Mouse (Mus musculus) kidney, embryonic 16.5 days (tissue): Measurements from ENCODE around the gene Mbd4. TPM values are rescaled to one million over a fixed set of nuclear protein-coding genes. Genes with fewer than 3 reads are reported as not detected.

Experiments
- ATAC-seq: fragments of 200-750 bp; cut with Nextera tagmentation; 2 replicates; pipeline ENCODE4 v1.8.0; 2017; ENCODE audit warnings: moderate TSS enrichment; ENCODE audit not compliant: low FRiP score, low TSS enrichment
- H3K27ac ChIP-seq: fragments of 300-500 bp; sonication (generic); 2 replicates; pipeline ENCODE4 v1.5.1; 2014; ENCODE audit warnings: low read length
- H3K27me3 ChIP-seq: fragments of 300-500 bp; sonication (generic); 2 replicates; pipeline ENCODE4 v1.6.1; 2014; ENCODE audit warnings: low read length, control low read depth, mixed read lengths; ENCODE audit not compliant: insufficient read depth
- H3K36me3 ChIP-seq: fragments of 300-500 bp; sonication (generic); 2 replicates; pipeline ENCODE4 v1.6.1; 2014; ENCODE audit warnings: low read length, control low read depth, mixed read lengths; ENCODE audit not compliant: insufficient read depth
- H3K4me1 ChIP-seq: fragments of 300-500 bp; sonication (generic); 2 replicates; pipeline ENCODE4 v1.6.1; 2014; ENCODE audit warnings: low read length, control low read depth, mixed read lengths; ENCODE audit not compliant: insufficient read depth
- H3K4me2 ChIP-seq: fragments of 300-500 bp; sonication (generic); replicated peaks from 2 replicates; pipeline ENCODE4 v1.6.1; 2014; ENCODE audit warnings: low read depth, low read length
- H3K4me3 ChIP-seq: fragments of 300-500 bp; sonication (generic); 2 replicates; pipeline ENCODE4 v1.5.1; 2014; ENCODE audit warnings: mild to moderate bottlenecking, low read length
- H3K9ac ChIP-seq: fragments of 300-500 bp; sonication (generic); replicated peaks from 2 replicates; pipeline ENCODE4 v1.6.1; 2014; ENCODE audit warnings: low read length
- H3K9me3 ChIP-seq: fragments of 300-500 bp; sonication (generic); 2 replicates; pipeline ENCODE4 v1.6.1; 2016; ENCODE audit warnings: low read length, control low read depth
- WGBS: fragments of 180-500 bp; shearing (Covaris S2); extraction: QIAGEN DNeasy Blood & Tissue Kit; methylation state at CpG from one replicate; pipeline ENCODE4 v1.1.7; 2014; 5-methylcytosine and 5-hydroxymethylcytosine counted together
- polyA plus RNA-seq: library from polyadenylated mRNA; unstranded; fragments of >200 nt; fragmentation: Nextera tagmentation; extraction: Ambion mirVana; gene quantifications from 2 replicates; pipeline ENCODE4 v1.2.1, GENCODE M21; 2015

Gene Mbd4
- polyA plus RNA-seq, 1 experiment from 2014 or later: 18.6 TPM

DNA sequence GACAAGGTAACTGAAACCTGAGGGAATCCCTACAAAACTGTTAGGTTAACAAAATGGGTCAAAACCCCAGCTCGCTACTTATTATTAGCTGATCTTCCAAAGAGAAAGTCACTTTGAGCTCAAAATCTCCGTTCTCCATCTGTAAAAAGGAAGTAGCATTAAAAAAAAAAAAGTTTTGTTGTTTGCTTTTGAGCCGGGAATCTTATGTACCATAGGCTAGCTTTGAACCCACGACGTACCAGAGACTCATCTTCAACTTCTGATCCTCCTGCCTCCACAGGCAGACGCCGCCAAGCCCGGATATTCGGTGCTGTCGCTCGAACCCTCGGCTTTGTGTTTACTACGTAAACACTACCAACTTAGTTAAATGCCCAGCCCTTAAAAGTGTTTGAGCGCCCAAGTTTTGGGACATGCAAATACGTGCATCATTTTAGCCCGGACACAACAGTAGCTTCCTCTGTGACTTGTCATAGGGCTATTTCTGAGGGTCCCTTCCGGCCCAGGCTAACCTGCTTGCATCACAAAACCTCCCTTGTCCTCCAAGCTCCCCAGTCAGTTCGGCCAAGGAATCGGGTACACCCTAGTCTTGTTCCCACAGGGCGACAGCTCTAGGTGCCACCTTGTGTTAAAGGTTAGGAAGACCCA, 603 bp downstream of the Mbd4 start:
- no peak; the same call in 1 of the 2 replicates for ATAC-seq
- Histone ChIP-seq H3K4me1 (peaks cover 17% of the 10 kb centered on the region), H3K36me3 (peaks cover 11% of the 10 kb centered on the region; the same call in 1 of the 2 replicates), H3K9ac (peak overlapping the region; percentile 70), H3K4me3 (peak overlapping the region; percentile 62), H3K27me3 (no peaks in the 10 kb centered on the region), H3K4me2 (peak overlapping the region; percentile 60), H3K9me3 (no peaks in the 10 kb centered on the region), H3K27ac (peak overlapping the region; percentile 92)
- WGBS: 4% methylated on average over 20 of the region's 20 CpGs

DNA sequence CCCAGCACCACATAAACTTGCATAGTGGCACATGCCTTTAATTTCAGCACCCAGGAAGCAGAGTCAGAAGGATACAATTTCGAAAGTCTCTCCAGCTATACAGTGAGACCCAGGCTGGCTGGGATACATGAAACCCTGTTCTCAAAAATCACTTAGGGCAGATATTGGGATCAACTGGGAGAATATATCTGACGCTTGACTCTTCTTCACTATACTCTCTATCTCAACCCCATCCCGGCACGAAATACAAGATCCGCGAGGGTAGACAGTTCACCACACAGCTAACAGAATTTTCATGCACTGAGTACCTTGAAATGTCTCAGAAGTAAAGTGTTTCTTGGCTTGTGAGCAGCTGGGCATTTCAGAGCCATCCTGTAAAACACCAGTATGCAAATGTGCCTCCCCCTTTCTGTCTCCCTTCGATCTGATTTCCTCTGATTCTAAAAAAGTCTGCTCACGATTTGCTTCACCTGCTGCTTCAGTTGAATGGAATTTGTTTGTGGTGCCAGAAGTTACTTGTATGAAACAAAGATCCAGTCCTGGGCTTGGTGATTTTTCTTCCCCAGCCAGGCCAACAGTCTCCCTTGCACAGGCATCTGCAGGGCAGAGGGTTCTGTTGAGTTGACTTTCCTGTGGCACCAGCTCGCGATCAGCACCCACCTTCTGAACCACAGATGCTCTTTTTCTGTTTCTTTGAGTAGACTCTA, 4.4 kb downstream of the Mbd4 start:
- 92% methylated on average over 10 of the region's 10 CpGs for WGBS
- H3K9ac ChIP-seq: no peak overlapping the region

DNA sequence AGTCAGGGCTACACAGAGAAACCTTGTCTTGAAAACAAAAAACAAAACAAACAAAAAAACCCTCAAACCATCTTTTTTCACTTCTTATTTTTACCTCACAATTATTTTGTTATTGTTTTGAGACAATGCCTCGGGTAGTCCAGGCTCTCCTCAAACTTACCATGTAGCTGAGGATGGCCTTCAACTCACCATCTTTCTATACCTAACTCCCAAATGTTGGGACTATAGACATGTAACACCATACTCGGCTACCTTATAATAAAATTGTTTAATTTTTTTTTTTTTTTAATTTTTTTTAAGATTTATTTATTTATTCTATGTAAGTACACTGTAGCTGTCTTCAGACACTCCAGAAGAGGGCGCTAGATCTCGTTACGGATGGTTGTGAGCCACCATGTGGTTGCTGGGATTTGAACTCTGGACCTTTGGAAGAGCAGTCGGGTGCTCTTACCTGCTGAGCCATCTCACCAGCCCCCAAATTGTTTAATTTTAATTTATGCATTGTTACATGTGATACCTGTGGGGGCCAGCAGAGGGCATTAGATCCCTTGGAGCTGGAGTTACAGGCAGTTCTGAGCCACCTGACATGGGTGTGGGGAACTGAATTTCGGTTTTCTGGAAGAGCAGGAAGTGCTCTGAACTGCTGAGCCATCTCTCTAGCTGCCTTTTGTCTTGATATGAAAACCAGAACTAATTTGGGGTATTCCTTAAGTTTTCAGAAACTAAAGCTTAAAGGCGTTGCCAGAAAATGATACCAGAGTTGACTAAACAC, 6.3 kb downstream of the Mbd4 start:
- peak; percentile 51; the same call in 1 of the 2 replicates for ATAC-seq
- 0 out of 2 replicates have a peak overlapping the region, but pooled peaks have one; percentile 19 for H3K9ac ChIP-seq
- 39% methylated on average over 7 of the region's 8 CpGs for WGBS

More for the DNA sequence above, 4.4 kb downstream of the Mbd4 start:
- H3K9me3 ChIP-seq: no peaks in the 10 kb centered on the region
- H3K4me3 ChIP-seq: no peak overlapping the region
- no peak overlapping the region for H3K4me2 ChIP-seq
- no peak for ATAC-seq
- H3K27ac ChIP-seq: no peak overlapping the region
- peaks cover 10% of the 10 kb centered on the region for H3K4me1 ChIP-seq
- no peaks in the 10 kb centered on the region for H3K27me3 ChIP-seq
- H3K36me3 ChIP-seq: peaks cover 16% of the 10 kb centered on the region; the same call in 1 of the 2 replicates

DNA sequence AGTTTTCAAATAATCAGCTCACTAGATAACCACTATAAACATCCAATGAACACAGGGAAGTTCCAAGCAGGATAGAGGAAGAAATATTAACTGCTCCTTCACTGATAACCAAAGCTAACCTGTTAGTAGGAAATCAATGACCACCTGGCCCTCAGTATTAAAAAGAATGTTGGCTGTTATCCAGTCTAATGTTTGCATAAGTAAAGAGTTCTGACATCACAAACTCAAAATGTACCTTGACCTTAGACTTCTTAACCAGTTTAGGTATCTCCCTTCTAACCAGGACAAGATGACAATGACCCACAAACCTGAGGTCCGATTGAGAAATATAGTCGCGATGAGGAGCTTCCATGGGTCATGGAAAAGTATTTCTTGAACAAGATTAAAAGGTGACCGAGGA, 8.2 kb downstream of the Mbd4 start:
- Histone ChIP-seq H3K9me3 (no peaks in the 10 kb centered on the region), H3K4me3 (no peak overlapping the region), H3K4me1 (0 out of 2 replicates have a peak, but pooled peaks cover 3% of the 10 kb centered on the region), H3K9ac (no peak overlapping the region), H3K4me2 (no peak overlapping the region), H3K27me3 (no peaks in the 10 kb centered on the region), H3K27ac (no peak overlapping the region), H3K36me3 (peaks cover 25% of the 10 kb centered on the region; the same call in 1 of the 2 replicates)
- WGBS: 92% methylated on average over 4 of the region's 4 CpGs
- no peak for ATAC-seq

More for the DNA sequence above, 6.3 kb downstream of the Mbd4 start:
- Histone ChIP-seq H3K4me2 (no peak overlapping the region), H3K27ac (peak overlapping the region; percentile 21; the same call in 1 of the 2 replicates), H3K36me3 (peaks cover 26% of the 10 kb centered on the region; the same call in 1 of the 2 replicates), H3K27me3 (no peaks in the 10 kb centered on the region), H3K4me1 (peaks cover 4% of the 10 kb centered on the region; the same call in 1 of the 2 replicates), H3K9me3 (no peaks in the 10 kb centered on the region), H3K4me3 (no peak overlapping the region)

DNA sequence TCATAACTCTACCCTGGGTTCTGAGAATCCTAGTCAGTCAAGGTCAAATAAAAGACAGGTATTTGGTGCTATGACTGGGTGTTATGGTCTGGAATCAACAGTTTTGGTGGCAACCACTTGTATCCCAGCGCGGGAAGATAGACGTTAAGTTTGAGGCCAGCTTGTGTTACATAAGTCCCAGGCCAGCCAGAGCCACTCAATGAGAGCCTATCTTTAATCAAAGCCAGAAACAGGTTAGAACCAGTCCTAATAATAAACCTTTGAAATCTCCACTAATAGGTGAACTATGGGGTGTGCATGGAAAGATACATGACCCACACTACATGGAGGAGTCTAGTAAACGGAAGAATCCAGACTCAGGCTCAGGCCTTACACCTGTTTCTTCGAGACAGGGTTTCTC, 14.4 kb downstream of the Mbd4 start:
- Histone ChIP-seq H3K27me3 (no peaks in the 10 kb centered on the region), H3K4me1 (peaks cover 5% of the 10 kb centered on the region), H3K9me3 (no peaks in the 10 kb centered on the region), H3K4me3 (peak overlapping the region; percentile 42), H3K4me2 (peak overlapping the region; percentile 64), H3K36me3 (0 out of 2 replicates have a peak, but pooled peaks cover 14% of the 10 kb centered on the region), H3K27ac (peak overlapping the region; percentile 56; the same call in 1 of the 2 replicates), H3K9ac (peak overlapping the region; percentile 23; the same call in 1 of the 2 replicates)
- WGBS: 59% methylated on average over 5 of the region's 5 CpGs
- peak; percentile 65 for ATAC-seq

DNA sequence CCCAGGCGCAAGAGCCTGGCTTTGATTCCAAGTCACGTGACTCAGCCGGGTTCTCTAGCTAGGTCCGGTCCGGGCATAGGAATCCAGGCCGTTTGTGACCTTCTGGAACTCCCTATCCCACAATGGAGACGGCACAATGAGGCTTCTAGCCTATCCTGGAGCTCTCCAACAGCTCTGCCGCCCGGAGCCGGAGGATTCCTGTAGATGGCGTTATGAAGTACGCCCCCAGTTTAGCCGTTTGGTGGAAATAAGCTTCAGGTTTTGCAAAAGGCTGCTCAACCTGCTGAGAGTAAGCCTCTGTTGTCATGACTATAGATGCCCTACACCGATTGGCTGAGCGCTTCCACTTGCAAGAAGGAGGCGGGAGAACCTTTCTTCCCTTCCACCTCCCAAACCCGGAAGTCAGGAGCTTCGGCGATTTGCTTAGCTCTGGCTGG, 15.0 kb downstream of the Mbd4 start, which contains the start of gene Efcab12:
Efcab12 (minus strand) TSS at position 252 of the 437 bp plus-strand sequence.
- ATAC-seq: peak; percentile 93

DNA sequence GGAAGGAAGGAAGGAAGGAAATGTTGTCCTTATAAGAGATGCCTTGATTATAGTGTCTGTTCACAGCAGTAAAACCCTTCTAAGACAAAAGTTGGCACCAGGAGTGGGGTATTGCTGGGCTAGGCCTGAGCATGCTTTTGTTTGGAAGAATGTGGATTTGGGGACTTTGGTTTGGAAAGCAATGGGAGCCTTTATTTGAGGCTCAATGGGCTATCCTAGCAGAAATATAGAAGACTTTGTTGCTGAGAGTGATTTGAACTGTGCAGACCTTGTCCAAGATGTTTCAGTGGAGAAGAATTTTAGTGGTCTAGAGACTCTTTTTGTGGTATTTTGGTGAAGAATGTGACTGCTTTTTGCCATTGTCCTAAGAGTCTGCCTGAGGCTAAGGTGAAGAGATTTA, 19.3 kb downstream of the Mbd4 start:
- no peaks in the 10 kb centered on the region for H3K9me3 ChIP-seq
- ATAC-seq: no peak
- no peak overlapping the region for H3K27ac ChIP-seq
- no peaks in the 10 kb centered on the region for H3K27me3 ChIP-seq
- H3K4me1 ChIP-seq: peaks cover 8% of the 10 kb centered on the region
- H3K9ac ChIP-seq: no peak overlapping the region
- no peak overlapping the region for H3K4me2 ChIP-seq
- no peak overlapping the region for H3K4me3 ChIP-seq
- H3K36me3 ChIP-seq: no peaks in the 10 kb centered on the region

More for the DNA sequence above, 15.0 kb downstream of the Mbd4 start, which contains the start of gene Efcab12:
- peak within 1 kb of the TSS; percentile 42 for H3K4me3 ChIP-seq
- peak within 1 kb of the TSS; percentile 56 for H3K27ac ChIP-seq
- H3K4me1 ChIP-seq: peaks cover 5% of the 10 kb centered on the region
- 0 out of 2 replicates have a peak, but pooled peaks cover 10% of the 10 kb centered on the region for H3K36me3 ChIP-seq
- no peaks in the 10 kb centered on the region for H3K27me3 ChIP-seq
- H3K9me3 ChIP-seq: no peaks in the 10 kb centered on the region
- H3K4me2 ChIP-seq: peak within 1 kb of the TSS; percentile 64
- WGBS: 1% methylated on average over 19 of the region's 19 CpGs
- peak within 1 kb of the TSS; percentile 55 for H3K9ac ChIP-seq

DNA sequence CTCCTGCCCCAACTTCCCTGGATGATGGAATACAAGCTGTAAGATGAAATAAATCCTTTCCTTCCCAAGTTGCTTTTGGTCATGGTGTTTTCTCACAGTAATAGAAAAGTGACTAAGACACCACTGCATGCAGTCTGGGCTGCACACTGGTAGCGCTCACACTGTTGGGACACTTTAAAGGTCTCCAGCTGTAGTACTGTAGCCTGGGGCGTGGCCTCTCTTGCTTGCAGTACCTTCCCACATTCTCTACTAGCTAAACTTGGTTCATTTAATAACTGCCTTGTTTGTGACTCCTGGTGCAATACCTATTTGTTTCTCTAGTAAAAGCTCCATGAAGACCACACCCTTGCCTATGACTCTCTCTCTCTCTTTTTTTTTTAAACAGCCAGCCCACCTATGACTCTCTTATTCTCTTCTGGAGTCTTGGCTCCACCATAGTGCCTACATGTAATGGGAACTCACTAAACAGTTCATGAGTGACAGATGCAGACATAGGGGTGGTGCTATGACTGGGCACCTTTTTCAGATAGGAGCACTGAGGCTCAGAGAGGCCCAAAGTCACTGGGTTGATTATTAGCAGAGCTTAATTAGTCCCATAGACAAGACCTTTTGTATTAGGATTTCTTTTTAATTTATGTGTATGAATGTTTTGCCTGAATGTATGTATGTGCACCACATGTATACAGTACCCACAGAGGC, 20.9 kb downstream of the Mbd4 start:
- H3K9ac ChIP-seq: no peak overlapping the region
- 84% methylated on average over 2 of the region's 2 CpGs for WGBS
- ATAC-seq: no peak
- H3K27ac ChIP-seq: no peak overlapping the region
- H3K27me3 ChIP-seq: no peaks in the 10 kb centered on the region
- 0 out of 2 replicates have a peak, but pooled peaks cover 3% of the 10 kb centered on the region for H3K4me1 ChIP-seq
- H3K9me3 ChIP-seq: no peaks in the 10 kb centered on the region
- no peak overlapping the region for H3K4me3 ChIP-seq
- H3K4me2 ChIP-seq: no peak overlapping the region
- no peaks in the 10 kb centered on the region for H3K36me3 ChIP-seq
